Mouse (Mus musculus): Measurements from ENCODE around the gene Tacr3.

The Tacr3 gene

GRCm38 (mm10) chr3:134828875-134829530, at the start of gene Tacr3:
Gene Tacr3 (plus strand): TSS chr3:134829007.
- in situ Hi-C loops (cut with MboI; ENCODE audit: low sequenced_read_pairs), result no loop called here

- in situ Hi-C loops (cut with MboI; ENCODE audit: low sequenced_read_pairs), result no loop called here
Observed at GRCm38 (mm10) chr3:134828492-134828874, 324 bp upstream of the Tacr3 start.

- in situ Hi-C loops (cut with MboI; ENCODE audit: low sequenced_read_pairs), result no loop called here
Observed at GRCm38 (mm10) chr3:134829531-134829921, 719 bp downstream of the Tacr3 start.

GRCm38 (mm10) chr3:134851342-134851741, 22.5 kb downstream of the Tacr3 start:
- in situ Hi-C loops (cut with MboI; ENCODE audit: low sequenced_read_pairs), result no loop called here

- in situ Hi-C loops (cut with MboI; ENCODE audit: low sequenced_read_pairs), result no loop called here
Observed at GRCm38 (mm10) chr3:134877701-134878100, 48.9 kb downstream of the Tacr3 start.

GRCm38 (mm10) chr3:134895831-134896230, 67.0 kb downstream of the Tacr3 start:
- in situ Hi-C loops (cut with MboI; ENCODE audit: low sequenced_read_pairs), result no loop called here

- in situ Hi-C loops (cut with MboI; ENCODE audit: low sequenced_read_pairs), result no loop called here
Observed at GRCm38 (mm10) chr3:134908890-134909289, 80.1 kb downstream of the Tacr3 start.

GRCm38 (mm10) chr3:134934703-134935102, 105.9 kb downstream of the Tacr3 start:
- in situ Hi-C loops (cut with MboI; ENCODE audit: low sequenced_read_pairs), result no loop called here

- in situ Hi-C loops (cut with MboI; ENCODE audit: low sequenced_read_pairs), result no loop called here
Observed at GRCm38 (mm10) chr3:134935461-134935860, 106.7 kb downstream of the Tacr3 start.

GRCm38 (mm10) chr3:134963461-134963860, 134.7 kb downstream of the Tacr3 start:
- in situ Hi-C loops (cut with MboI; ENCODE audit: low sequenced_read_pairs), result no loop called here

- in situ Hi-C loops (cut with MboI; ENCODE audit: low sequenced_read_pairs), result no loop called here
Observed at GRCm38 (mm10) chr3:134978902-134979301, 150.1 kb downstream of the Tacr3 start.

- in situ Hi-C loops (cut with MboI; ENCODE audit: low sequenced_read_pairs), result no loop called here
Observed at GRCm38 (mm10) chr3:134980140-134980539, 151.3 kb downstream of the Tacr3 start.

Measured in CH12F3 (cell line).